Comparison of ENCODE assay signal across 14 mouse cellular contexts in the genomic region with DNA sequence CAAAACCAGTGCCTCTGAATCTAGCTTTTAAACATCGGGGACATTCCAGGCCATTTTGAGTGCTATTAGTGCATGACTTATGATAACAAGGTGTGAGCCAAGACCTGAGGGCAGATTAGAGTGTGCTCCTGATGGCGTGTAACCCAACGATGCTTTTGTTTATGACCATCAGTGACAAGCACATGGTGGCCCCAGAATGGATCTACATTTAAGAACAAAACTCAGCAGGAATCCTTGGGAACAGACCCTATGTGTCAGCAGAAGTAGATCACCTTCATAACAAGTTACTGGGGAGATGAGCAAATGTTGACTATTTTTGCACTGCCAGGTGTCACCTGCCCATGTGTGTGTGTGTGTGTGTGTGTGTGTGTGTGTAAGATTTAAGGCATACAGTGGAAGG.
"Had no signal": no experiment of that assay in that cellular context is flagged by ENCODE, and none has a peak within 500 bp of the region (broad histone marks: within the 10 kb centered on the region; RNA-seq: fewer than 3 reads in every experiment).

No protein-coding gene starts in this region.

- H3K36me3 ChIP-seq: kidney, embryonic 15.5 days; limb, embryonic 15.5 days; liver, embryonic 12.5 days; midbrain, embryonic 10.5 days; midbrain, embryonic 15.5 days; neural tube, embryonic 13.5 days had no signal

- ATAC-seq: liver, embryonic 12.5 days; midbrain, embryonic 15.5 days had no signal

- H3K4me2 ChIP-seq: kidney, embryonic 15.5 days; limb, embryonic 15.5 days; liver, embryonic 12.5 days; lung, embryonic 14.5 days; midbrain, embryonic 15.5 days; neural tube, embryonic 13.5 days had no signal

- DNase-seq: kidney, postnatal 14 days; lung, embryonic 14.5 days; lung, postnatal 10 days; lung, postnatal 4 days; retina, postnatal 1 day; right cerebral cortex, postnatal 4 days; thymus, postnatal 4 days had no signal

- H3K4me3 ChIP-seq: kidney, embryonic 15.5 days; limb, embryonic 15.5 days; liver, embryonic 12.5 days; midbrain, embryonic 10.5 days; midbrain, embryonic 15.5 days; neural tube, embryonic 13.5 days had no signal

- H3K27me3 ChIP-seq: kidney, embryonic 15.5 days; limb, embryonic 15.5 days; liver, embryonic 12.5 days; midbrain, embryonic 15.5 days; neural tube, embryonic 13.5 days had no signal

- H3K27ac ChIP-seq: kidney, embryonic 15.5 days; limb, embryonic 15.5 days; liver, embryonic 12.5 days; midbrain, embryonic 10.5 days; midbrain, embryonic 15.5 days; neural tube, embryonic 13.5 days; stomach, postnatal 0 days had no signal

- H3K9me3 ChIP-seq: kidney, embryonic 15.5 days; limb, embryonic 15.5 days; liver, embryonic 12.5 days; midbrain, embryonic 10.5 days; midbrain, embryonic 15.5 days; neural tube, embryonic 13.5 days had no signal

- H3K9ac ChIP-seq: kidney, embryonic 15.5 days; limb, embryonic 15.5 days; liver, embryonic 12.5 days; lung, embryonic 14.5 days; midbrain, embryonic 15.5 days; neural tube, embryonic 13.5 days had no signal

- H3K4me1 ChIP-seq: kidney, embryonic 15.5 days; limb, embryonic 15.5 days; liver, embryonic 12.5 days had no signal
